Mouse (Mus musculus): ENCODE results near the gene Tlr9.

Gene Tlr9

DNA sequence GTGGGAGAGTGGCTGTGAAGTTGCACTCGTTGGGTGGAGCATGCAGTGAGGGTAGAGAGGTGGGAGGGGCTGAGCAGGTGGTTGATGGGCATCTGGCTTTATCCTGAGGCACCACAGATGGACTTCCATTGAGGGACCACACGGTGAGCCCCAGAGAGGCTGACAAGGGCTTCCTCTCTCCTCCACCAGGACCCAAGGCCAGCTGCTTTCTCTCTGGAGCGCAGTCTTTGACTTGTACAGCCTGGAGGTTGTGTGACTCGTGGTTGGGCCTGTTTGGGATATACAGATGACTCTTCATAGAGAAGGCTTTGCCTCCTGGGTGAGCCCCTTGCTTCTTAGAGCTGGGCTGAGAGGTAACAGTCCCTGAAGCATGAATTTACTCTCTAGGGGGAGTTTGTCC, 46.0 kb downstream of the Tlr9 start:
- DNase-seq (ENCODE audit: low spot score in 2 of 2), result no peak

GRCm38 (mm10) chr9:106269076-106269788, 46.8 kb downstream of the Tlr9 start:
- DNase-seq (ENCODE audit: low spot score in 2 of 2), result no peak

DNA sequence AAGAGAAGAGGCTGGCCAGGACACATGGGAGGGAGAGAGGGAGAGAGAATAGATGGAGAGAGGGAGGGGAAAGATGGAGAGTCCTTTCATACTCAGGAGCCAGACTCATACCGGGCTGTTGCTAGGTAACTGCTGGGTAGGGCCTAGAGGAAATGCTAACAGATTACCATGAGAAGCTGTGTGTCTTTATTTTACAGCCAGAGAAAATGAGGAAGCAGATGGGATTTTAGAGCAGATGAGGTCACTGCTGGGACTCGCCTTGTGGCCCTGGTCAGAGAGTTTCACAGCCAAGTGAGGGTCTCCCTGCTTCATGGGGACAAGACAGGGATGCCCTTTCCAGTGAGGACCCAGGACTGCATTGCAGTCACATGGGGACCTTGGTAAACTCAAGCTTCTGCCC, 47.5 kb downstream of the Tlr9 start:
- no peak for DNase-seq (ENCODE audit: low spot score in 2 of 2)

GRCm38 (mm10) chr9:106270656-106271055, 48.3 kb downstream of the Tlr9 start:
- no peak for DNase-seq (ENCODE audit: low spot score in 2 of 2)

DNA sequence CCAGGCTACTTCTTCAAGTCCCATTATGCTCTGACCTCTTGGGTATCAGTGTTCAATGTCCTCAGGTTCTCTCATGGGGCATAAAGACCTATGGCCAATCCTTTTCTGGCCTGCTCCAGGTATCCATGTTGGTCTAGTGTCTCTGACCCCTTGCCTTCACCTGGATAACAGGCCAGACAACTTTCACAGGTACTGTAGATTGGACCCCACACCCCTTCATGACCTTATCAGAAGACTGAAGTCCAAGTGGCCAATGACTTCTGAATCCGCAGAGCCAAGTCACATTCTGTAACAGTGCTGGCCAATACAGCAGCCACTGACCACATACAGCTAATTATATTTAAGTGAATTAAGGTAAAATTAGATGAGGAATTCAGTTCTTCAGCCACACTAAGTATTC, 49.9 kb downstream of the Tlr9 start:
- no peak for DNase-seq (ENCODE audit: low spot score in 2 of 2)

DNA sequence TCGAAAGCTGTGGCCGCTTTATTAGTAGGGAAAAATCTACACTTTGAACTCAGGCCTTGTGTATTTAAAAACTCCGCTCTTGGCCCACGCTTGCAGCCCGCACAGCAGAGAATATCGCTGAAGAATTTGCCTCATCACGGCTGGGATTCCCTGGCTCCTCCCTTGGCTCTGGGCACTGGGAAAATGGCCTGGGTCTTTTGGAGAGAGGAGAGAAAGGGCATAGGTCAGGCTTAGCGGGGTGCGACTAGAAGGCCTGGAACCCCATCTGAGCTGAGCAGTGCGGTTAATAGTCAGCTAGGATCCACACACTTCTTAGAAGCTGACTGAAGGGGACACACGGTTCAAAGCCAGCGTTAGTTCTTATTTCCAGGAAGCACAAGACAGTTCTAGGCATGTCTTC, 50.9 kb downstream of the Tlr9 start:
- no peak for DNase-seq (ENCODE audit: low spot score in 2 of 2)

DNA sequence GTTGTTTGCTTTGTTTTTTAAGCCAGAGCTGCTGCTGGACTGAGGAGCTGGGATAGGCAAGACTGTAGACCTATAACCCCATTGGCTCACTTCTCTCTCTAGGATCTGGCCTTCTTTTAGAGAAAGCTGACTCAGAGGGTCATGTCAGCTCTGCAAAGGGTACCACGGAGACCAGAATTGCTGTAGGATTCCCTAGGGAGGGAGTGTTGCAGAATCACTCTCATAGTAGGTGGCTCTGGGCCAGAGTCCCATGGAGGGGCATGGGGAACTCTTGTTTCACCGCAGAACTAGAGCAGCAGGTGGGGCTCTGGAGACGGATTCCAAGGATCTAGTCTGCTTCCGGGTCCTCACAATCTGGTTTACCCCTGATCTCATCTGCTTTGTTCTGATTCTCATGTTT, 51.4 kb downstream of the Tlr9 start:
- DNase-seq (ENCODE audit: low spot score in 2 of 2), result no peak

DNA sequence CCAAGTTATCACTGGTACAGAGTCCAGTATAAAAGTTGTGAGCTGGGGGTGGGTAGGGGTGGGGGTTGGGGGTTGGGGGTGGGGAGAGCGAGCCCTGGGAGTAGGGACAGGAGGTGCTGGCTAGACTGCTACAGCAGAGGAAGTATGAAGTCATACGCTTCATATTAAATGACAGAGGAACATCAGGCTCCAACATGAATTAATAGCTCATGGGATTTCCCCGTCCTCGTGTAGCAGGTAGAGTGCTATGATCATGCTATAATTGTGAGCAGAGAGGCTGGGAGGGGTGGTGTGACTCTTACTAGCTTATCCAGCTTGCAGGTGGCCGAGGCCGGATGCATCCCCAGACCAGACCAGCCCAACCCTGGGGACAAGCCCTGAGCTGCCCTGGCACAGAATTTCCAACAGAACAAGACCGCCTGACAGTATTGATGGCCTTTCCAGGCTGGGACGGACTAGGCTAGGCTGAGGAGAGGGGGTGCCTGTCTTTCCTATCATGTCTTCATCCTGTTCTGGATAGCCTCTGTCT, 52.3 kb downstream of the Tlr9 start:
- no peak for DNase-seq (ENCODE audit: low spot score in 2 of 2)

DNA sequence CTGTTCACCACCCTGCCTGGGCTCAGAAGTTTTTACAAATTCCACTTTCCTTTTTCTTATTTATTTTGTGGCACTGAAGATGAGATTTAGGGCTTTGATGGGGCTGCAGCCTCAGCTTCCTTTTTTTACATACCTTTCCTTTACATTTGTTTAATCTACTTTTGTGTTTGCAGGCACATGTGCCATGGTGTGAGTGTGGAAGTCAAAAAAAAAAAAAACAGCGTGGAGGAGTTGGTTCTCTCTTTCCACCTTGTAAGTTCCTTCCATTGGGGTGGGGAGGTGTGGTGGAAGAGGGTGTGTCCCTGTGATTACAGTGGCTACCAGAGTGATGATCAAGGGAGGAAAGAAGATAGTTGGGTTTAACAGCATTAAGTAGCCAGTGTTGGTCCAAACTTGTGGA, 53.4 kb downstream of the Tlr9 start:
- no peak for DNase-seq (ENCODE audit: low spot score in 2 of 2)

Measured in frontal cortex, postnatal 25 days (tissue).